Mouse (Mus musculus): ENCODE measurements around the gene Mrgprx2. TPM values are rescaled to one million over a fixed set of nuclear protein-coding genes. Genes with fewer than 3 reads are reported as not detected.
"Not testable (repeated sequence)": the region's sequence is repeated elsewhere in the genome, so short reads cannot be mapped to it uniquely, and the experiment has no call there.

Gene Mrgprx2
- 0.02 TPM in 1 of 2 replicates, not detected in the other for polyA plus RNA-seq (2015; fragmentation: Nextera tagmentation; extraction: Ambion mirVana)

GRCm38 (mm10) chr7:48499221-48499620 is at the start of gene Mrgprx2:
Gene Mrgprx2, minus strand, starts transcription at chr7:48499321.
- Histone ChIP-seq H3K9ac (ENCODE audit: low read length) (no peak within 1 kb of the TSS), H3K36me3 (ENCODE audit: control insufficient read depth, insufficient read depth, low read length) (no peaks in the 10 kb centered on the region), H3K27me3 (ENCODE audit: control insufficient read depth, insufficient read depth, low read length) (no peaks in the 10 kb centered on the region), H3K9me3 (ENCODE audit: control insufficient read depth, low read length) (no peaks in the 10 kb centered on the region), H3K4me2 (replicated peaks; ENCODE audit: low read depth) (no peak within 1 kb of the TSS), H3K27ac (replicated peaks) (no peak within 1 kb of the TSS), H3K4me3 (ENCODE audit: low read depth, low read length) (no peak within 1 kb of the TSS), H3K4me1 (replicated peaks; ENCODE audit: control insufficient read depth, insufficient read depth) (no peaks in the 10 kb centered on the region)
- DNase-seq (ENCODE audit: low spot score) (no peak), ATAC-seq (ENCODE audit: low FRiP score, low TSS enrichment) (no peak)
- TF ChIP-seq CTCF (IDR thresholded peaks at IDR 0.05; ENCODE audit: low read depth) = no peak
- no peak for TF ChIP-seq EP300 (optimal IDR thresholded peaks at IDR 0.05)

DNA sequence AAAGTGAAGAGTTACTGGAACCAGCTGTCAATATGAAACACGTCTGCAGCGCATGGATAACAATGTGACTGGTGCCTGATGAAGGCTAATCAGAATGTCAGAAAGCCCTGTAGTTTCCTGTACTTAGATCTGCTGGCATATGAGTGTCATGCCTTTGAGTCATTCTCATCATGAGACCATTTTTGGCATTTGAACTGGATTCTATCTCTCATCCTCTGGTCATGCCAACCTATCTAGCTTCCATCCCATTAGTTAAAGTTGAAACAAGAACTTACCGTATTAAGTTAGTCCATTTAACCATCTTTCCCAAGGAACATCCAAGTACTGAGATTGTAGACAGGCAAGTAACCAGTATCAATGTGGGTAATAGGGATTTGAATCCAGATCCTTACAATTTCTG is 42.9 kb downstream of the Mrgprx2 start, which contains the start of gene Mrgprb1:
Gene Mrgprb1 (minus strand): TSS at position 101 of the 400 bp plus-strand sequence.
- DNase-seq (ENCODE audit: low spot score) (no peak), ATAC-seq (ENCODE audit: low FRiP score, low TSS enrichment) (no peak)
- Histone ChIP-seq H3K4me3 (ENCODE audit: low read depth, low read length) (no peak within 1 kb of the TSS), H3K4me1 (replicated peaks; ENCODE audit: control insufficient read depth, insufficient read depth) (no peaks in the 10 kb centered on the region), H3K4me2 (replicated peaks; ENCODE audit: low read depth) (no peak within 1 kb of the TSS), H3K9ac (ENCODE audit: low read length) (no peak within 1 kb of the TSS), H3K27me3 (ENCODE audit: control insufficient read depth, insufficient read depth, low read length) (no peaks in the 10 kb centered on the region), H3K36me3 (ENCODE audit: control insufficient read depth, insufficient read depth, low read length) (no peaks in the 10 kb centered on the region), H3K27ac (replicated peaks) (no peak within 1 kb of the TSS), H3K9me3 (ENCODE audit: control insufficient read depth, low read length) (no peaks in the 10 kb centered on the region)
- TF ChIP-seq EP300 (optimal IDR thresholded peaks at IDR 0.05) (no peak), CTCF (IDR thresholded peaks at IDR 0.05; ENCODE audit: low read depth) (no peak)
- WGBS = 82% methylated on average over 3 of the region's 3 CpGs

GRCm38 (mm10) chr7:48436581-48436980 is 62.5 kb downstream of the Mrgprx2 start:
- H3K4me1 ChIP-seq (replicated peaks; ENCODE audit: control insufficient read depth, insufficient read depth) = no peaks in the 10 kb centered on the region
- H3K27me3 ChIP-seq (ENCODE audit: control insufficient read depth, insufficient read depth, low read length) = no peaks in the 10 kb centered on the region
- no peak overlapping the region for H3K27ac ChIP-seq (replicated peaks)
- H3K4me2 ChIP-seq (replicated peaks; ENCODE audit: low read depth) = no peak overlapping the region
- no peak for DNase-seq (ENCODE audit: low spot score)
- no peak for TF ChIP-seq EP300 (optimal IDR thresholded peaks at IDR 0.05)
- TF ChIP-seq CTCF (IDR thresholded peaks at IDR 0.05; ENCODE audit: low read depth) = no peak
- H3K36me3 ChIP-seq (ENCODE audit: control insufficient read depth, insufficient read depth, low read length) = no peaks in the 10 kb centered on the region
- H3K9me3 ChIP-seq (ENCODE audit: control insufficient read depth, low read length) = no peaks in the 10 kb centered on the region
- no peak overlapping the region for H3K4me3 ChIP-seq (ENCODE audit: low read depth, low read length)
- ATAC-seq (ENCODE audit: low FRiP score, low TSS enrichment) = no peak
- 41% methylated on average over 3 of the region's 3 CpGs for WGBS
- no peak overlapping the region for H3K9ac ChIP-seq (ENCODE audit: low read length)

DNA sequence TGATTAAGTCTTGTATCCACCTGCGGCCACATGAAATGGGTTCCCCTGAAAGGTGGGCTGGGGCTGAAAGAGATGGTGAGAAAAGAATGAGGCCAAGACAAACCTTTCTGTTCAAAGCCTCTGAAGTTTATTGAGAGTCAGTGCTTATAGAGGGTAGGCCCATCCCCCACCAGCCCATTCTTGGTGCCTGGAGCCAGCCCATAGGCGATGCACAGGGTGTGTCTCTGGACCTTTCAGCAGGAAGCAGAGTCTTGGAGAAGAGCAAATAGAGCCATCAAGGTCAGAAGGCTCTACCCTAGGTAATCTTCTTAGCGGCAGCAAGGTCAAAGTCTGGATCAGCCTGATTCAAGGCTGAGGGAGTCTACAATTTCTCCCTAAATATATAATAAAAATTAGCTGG is 63.2 kb downstream of the Mrgprx2 start:
- DNase-seq (ENCODE audit: low spot score); H3K36me3 ChIP-seq (ENCODE audit: control insufficient read depth, insufficient read depth, low read length); H3K4me1 ChIP-seq (replicated peaks; ENCODE audit: control insufficient read depth, insufficient read depth); H3K9me3 ChIP-seq (ENCODE audit: control insufficient read depth, low read length); H3K27ac ChIP-seq (replicated peaks); H3K4me2 ChIP-seq (replicated peaks; ENCODE audit: low read depth); ATAC-seq (ENCODE audit: low FRiP score, low TSS enrichment); H3K4me3 ChIP-seq (ENCODE audit: low read depth, low read length); H3K27me3 ChIP-seq (ENCODE audit: control insufficient read depth, insufficient read depth, low read length); H3K9ac ChIP-seq (ENCODE audit: low read length): not testable (repeated sequence)
- WGBS = 76% methylated on average over 3 of the region's 3 CpGs

Other genes starting within 250 kb of the Mrgprx2 start
- not detected in 2 replicates for gene Mrgprb8, start 110.8 kb downstream of the Mrgprx2 start, polyA plus RNA-seq (2015; fragmentation: Nextera tagmentation; extraction: Ambion mirVana)
- 0.08 and 0.18 TPM in 2 replicates for gene Mrgprb1, start 43.0 kb downstream of the Mrgprx2 start, polyA plus RNA-seq (2015; fragmentation: Nextera tagmentation; extraction: Ambion mirVana)
- 0.13 and 0.33 TPM in 2 replicates for gene Mrgprb2, start 58.8 kb upstream of the Mrgprx2 start, polyA plus RNA-seq (2015; fragmentation: Nextera tagmentation; extraction: Ambion mirVana)
- gene Mrgprb3, start 144.5 kb upstream of the Mrgprx2 start, polyA plus RNA-seq (2015; fragmentation: Nextera tagmentation; extraction: Ambion mirVana) = not detected in 2 replicates